Mouse (Mus musculus): Measurements from ENCODE around the gene Gm20388. TPM values are rescaled to one million over a fixed set of nuclear protein-coding genes. Genes with fewer than 3 reads are reported as not detected.
A peak's percentile ranks its signal among the peaks of the same experiment; 100 is the strongest.

Gm20388 gene
- polyA plus RNA-seq, 2 experiments, result 8.5 TPM; not detected in 1

- ATAC-seq (ENCODE audit: insufficient read depth) (no peak), DNase-seq (ENCODE audit: low read depth in 3 of 3, low spot score in 3 of 3) (no peak)
- H3K36me3 ChIP-seq (replicated peaks; ENCODE audit: control insufficient read depth, insufficient read depth, low read depth), result no peaks in the 10 kb centered on the region
- peak overlapping the region; percentile 33; the same call in 1 of the 2 replicates for H3K9ac ChIP-seq (replicated peaks)
- no peaks in the 10 kb centered on the region for H3K27me3 ChIP-seq (ENCODE audit: control insufficient read depth, insufficient read depth, low read length)
- no peaks in the 10 kb centered on the region for H3K9me3 ChIP-seq (ENCODE audit: control insufficient read depth, low read length)
- peak overlapping the region; percentile 56 for H3K4me2 ChIP-seq (ENCODE audit: low read depth)
- no peak overlapping the region for H3K4me3 ChIP-seq (ENCODE audit: insufficient read depth in 1 of 2, low read depth in 2 of 2, low read length in 2 of 2)
- peaks cover 36 to 52% of the 10 kb centered on the region in 2 experiments for H3K4me1 ChIP-seq (replicated peaks; ENCODE audit: control insufficient read depth in 2 of 2, insufficient read depth in 2 of 2, low read length in 1 of 2)
- 60% methylated on average over 3 of the region's 3 CpGs for WGBS (ENCODE audit: insufficient replicate concordance)
- TF ChIP-seq EP300 (IDR thresholded peaks at IDR 0.05; ENCODE audit: low read depth) (no peak), CTCF (IDR thresholded peaks at IDR 0.05; ENCODE audit: low read depth) (no peak)
- peak overlapping the region; percentile 68; the same call in 1 of the 2 replicates for H3K27ac ChIP-seq
Measured at GRCm38 (mm10) chr8:122526084-122526483, 2615.4 kb downstream of the Gm20388 start.

- DNase-seq (ENCODE audit: low read depth in 3 of 3, low spot score in 3 of 3) (no peak), ATAC-seq (ENCODE audit: insufficient read depth) (no peak)
- Histone ChIP-seq H3K4me1 (replicated peaks; ENCODE audit: control insufficient read depth in 2 of 2, insufficient read depth in 2 of 2, low read length in 1 of 2) (peaks cover 36 to 51% of the 10 kb centered on the region in 2 experiments), H3K4me2 (ENCODE audit: low read depth) (no peak overlapping the region), H3K27ac (peak overlapping the region; percentile 5; the same call in 1 of the 2 replicates), H3K27me3 (ENCODE audit: control insufficient read depth, insufficient read depth, low read length) (no peaks in the 10 kb centered on the region), H3K36me3 (replicated peaks; ENCODE audit: control insufficient read depth, insufficient read depth, low read depth) (no peaks in the 10 kb centered on the region), H3K4me3 (ENCODE audit: insufficient read depth in 1 of 2, low read depth in 2 of 2, low read length in 2 of 2) (no peak overlapping the region), H3K9me3 (ENCODE audit: control insufficient read depth, low read length) (no peaks in the 10 kb centered on the region), H3K9ac (replicated peaks) (no peak overlapping the region)
- TF ChIP-seq CTCF (IDR thresholded peaks at IDR 0.05; ENCODE audit: low read depth) (no peak), EP300 (IDR thresholded peaks at IDR 0.05; ENCODE audit: low read depth) (no peak)
- WGBS (ENCODE audit: insufficient replicate concordance), result 66% methylated on average over 7 of the region's 7 CpGs
Measured at GRCm38 (mm10) chr8:122526526-122527170, 2616.0 kb downstream of the Gm20388 start.

GRCm38 (mm10) chr8:122527937-122528336, 2617.3 kb downstream of the Gm20388 start:
- Histone ChIP-seq H3K4me1 (replicated peaks; ENCODE audit: control insufficient read depth in 2 of 2, insufficient read depth in 2 of 2, low read length in 1 of 2) (peaks cover 36 to 45% of the 10 kb centered on the region in 2 experiments), H3K4me3 (ENCODE audit: insufficient read depth in 1 of 2, low read depth in 2 of 2, low read length in 2 of 2) (no peak overlapping the region), H3K36me3 (replicated peaks; ENCODE audit: control insufficient read depth, insufficient read depth, low read depth) (no peaks in the 10 kb centered on the region), H3K4me2 (ENCODE audit: low read depth) (no peak overlapping the region), H3K27ac (no peak overlapping the region), H3K9me3 (ENCODE audit: control insufficient read depth, low read length) (no peaks in the 10 kb centered on the region), H3K27me3 (ENCODE audit: control insufficient read depth, insufficient read depth, low read length) (no peaks in the 10 kb centered on the region), H3K9ac (replicated peaks) (no peak overlapping the region)
- no peak for ATAC-seq (ENCODE audit: insufficient read depth)
- no peak for TF ChIP-seq CTCF (IDR thresholded peaks at IDR 0.05; ENCODE audit: low read depth)
- no peak for TF ChIP-seq EP300 (IDR thresholded peaks at IDR 0.05; ENCODE audit: low read depth)
- 89% methylated on average over 3 of the region's 3 CpGs for whole genome bisulfite sequencing (ENCODE audit: insufficient replicate concordance)
- no peak for DNase-seq (ENCODE audit: low read depth in 3 of 3, low spot score in 3 of 3)

- no peaks in the 10 kb centered on the region for H3K27me3 ChIP-seq (ENCODE audit: control insufficient read depth, insufficient read depth, low read length)
- H3K4me2 ChIP-seq (ENCODE audit: low read depth), result no peak overlapping the region
- DNase-seq (ENCODE audit: low read depth in 3 of 3, low spot score in 3 of 3) (no peak), ATAC-seq (ENCODE audit: insufficient read depth) (no peak)
- no peaks in the 10 kb centered on the region for H3K9me3 ChIP-seq (ENCODE audit: control insufficient read depth, low read length)
- H3K36me3 ChIP-seq (replicated peaks; ENCODE audit: control insufficient read depth, insufficient read depth, low read depth), result no peaks in the 10 kb centered on the region
- WGBS (ENCODE audit: insufficient replicate concordance), result 87% methylated on average over 4 of the region's 4 CpGs
- no peak for TF ChIP-seq EP300 (IDR thresholded peaks at IDR 0.05; ENCODE audit: low read depth)
- TF ChIP-seq CTCF (IDR thresholded peaks at IDR 0.05; ENCODE audit: low read depth), result no peak
- no peak overlapping the region for H3K4me3 ChIP-seq (ENCODE audit: insufficient read depth in 1 of 2, low read depth in 2 of 2, low read length in 2 of 2)
- H3K4me1 ChIP-seq (replicated peaks; ENCODE audit: control insufficient read depth in 2 of 2, insufficient read depth in 2 of 2, low read length in 1 of 2), result peaks cover 24 to 35% of the 10 kb centered on the region in 2 experiments
- H3K27ac ChIP-seq, result no peak overlapping the region
- H3K9ac ChIP-seq (replicated peaks), result no peak overlapping the region
Measured at GRCm38 (mm10) chr8:122529159-122529558, 2618.5 kb downstream of the Gm20388 start.

- DNase-seq (ENCODE audit: low read depth in 3 of 3, low spot score in 3 of 3) (no peak), ATAC-seq (ENCODE audit: insufficient read depth) (no peak; the same call in 1 of the 2 replicates)
- H3K4me1 ChIP-seq (replicated peaks; ENCODE audit: control insufficient read depth in 2 of 2, insufficient read depth in 2 of 2, low read length in 1 of 2), result peaks cover 12 to 22% of the 10 kb centered on the region in 2 experiments
- TF ChIP-seq EP300 (IDR thresholded peaks at IDR 0.05; ENCODE audit: low read depth), result no peak
- no peak for TF ChIP-seq CTCF (IDR thresholded peaks at IDR 0.05; ENCODE audit: low read depth)
- 88% methylated on average over 8 of the region's 8 CpGs for WGBS (ENCODE audit: insufficient replicate concordance)
- H3K27me3 ChIP-seq (ENCODE audit: control insufficient read depth, insufficient read depth, low read length), result no peaks in the 10 kb centered on the region
- H3K27ac ChIP-seq, result no peak overlapping the region
- no peak overlapping the region for H3K4me2 ChIP-seq (ENCODE audit: low read depth)
- no peak overlapping the region for H3K4me3 ChIP-seq (ENCODE audit: insufficient read depth in 1 of 2, low read depth in 2 of 2, low read length in 2 of 2)
- H3K9me3 ChIP-seq (ENCODE audit: control insufficient read depth, low read length), result no peaks in the 10 kb centered on the region
- H3K36me3 ChIP-seq (replicated peaks; ENCODE audit: control insufficient read depth, insufficient read depth, low read depth), result no peaks in the 10 kb centered on the region; the same call in 1 of the 2 replicates
- no peak overlapping the region for H3K9ac ChIP-seq (replicated peaks)
Measured at GRCm38 (mm10) chr8:122531312-122531711, 2620.7 kb downstream of the Gm20388 start.

Measured in liver, embryonic 14.5 days (tissue).